Mouse (Mus musculus) B cell, adult 2 months (primary cell): ENCODE results near the gene Nav3.

Source experiments
- DNase-seq, 2 experiments: peaks; one replicate each; pipeline ENCODE4 v3.0.0; 2022

The Nav3 gene

GRCm38 (mm10) chr10:110380792-110381191 lies 75.2 kb downstream of the Nav3 start:
- DNase-seq, result no peak

GRCm38 (mm10) chr10:110372724-110373455 lies 83.1 kb downstream of the Nav3 start:
- DNase-seq, result no peak

GRCm38 (mm10) chr10:110352148-110352547 lies 103.9 kb downstream of the Nav3 start:
- DNase-seq, result no peak

GRCm38 (mm10) chr10:110330030-110330429 lies 126.0 kb downstream of the Nav3 start:
- DNase-seq, result no peak

GRCm38 (mm10) chr10:110329629-110330028 lies 126.4 kb downstream of the Nav3 start:
- DNase-seq, result no peak

- DNase-seq, result peak; percentile 1 to 2
These were observed 133.8 kb downstream of the Nav3 start for GRCm38 (mm10) chr10:110322082-110322632.

GRCm38 (mm10) chr10:110317275-110317674 lies 138.7 kb downstream of the Nav3 start:
- DNase-seq, result no peak

GRCm38 (mm10) chr10:110314525-110314924 lies 141.5 kb downstream of the Nav3 start:
- no peak for DNase-seq

GRCm38 (mm10) chr10:110313959-110314358 lies 142.0 kb downstream of the Nav3 start:
- DNase-seq, result no peak

- no peak for DNase-seq
These were observed 146.5 kb downstream of the Nav3 start for GRCm38 (mm10) chr10:110309511-110309910.

GRCm38 (mm10) chr10:110305609-110306008 lies 150.4 kb downstream of the Nav3 start:
- DNase-seq, result no peak

GRCm38 (mm10) chr10:110290016-110290623 lies 165.9 kb downstream of the Nav3 start:
- no peak for DNase-seq

GRCm38 (mm10) chr10:110283879-110284278 lies 172.1 kb downstream of the Nav3 start:
- no peak for DNase-seq

- no peak for DNase-seq
These were observed 183.2 kb downstream of the Nav3 start for GRCm38 (mm10) chr10:110272818-110273217.

- DNase-seq, result no peak
These were observed 185.4 kb downstream of the Nav3 start for GRCm38 (mm10) chr10:110270561-110270960.

- peak in 1 of 2 experiments; percentile 2 for DNase-seq
These were observed 213.9 kb downstream of the Nav3 start for GRCm38 (mm10) chr10:110242128-110242561.

- no peak for DNase-seq
These were observed 215.3 kb downstream of the Nav3 start for GRCm38 (mm10) chr10:110240667-110241066.

GRCm38 (mm10) chr10:110233307-110233930 lies 222.6 kb downstream of the Nav3 start:
- DNase-seq, result no peak

GRCm38 (mm10) chr10:110206411-110206810 lies 249.6 kb downstream of the Nav3 start:
- no peak for DNase-seq

GRCm38 (mm10) chr10:110204121-110204697 lies 251.8 kb downstream of the Nav3 start:
- peak; percentile 14 to 16 for DNase-seq

GRCm38 (mm10) chr10:110192881-110193280 lies 263.1 kb downstream of the Nav3 start:
- no peak for DNase-seq

- no peak for DNase-seq
These were observed 263.8 kb downstream of the Nav3 start for GRCm38 (mm10) chr10:110192026-110192805.
